Mouse (Mus musculus) liver, embryonic 15.5 days (tissue): ENCODE data around the gene Car9. TPM values are rescaled to one million over a fixed set of nuclear protein-coding genes. Genes with fewer than 3 reads are reported as not detected.

Experiments
- ATAC-seq: fragments of 200-750 bp; cut with Nextera tagmentation; 2 replicates; pipeline ENCODE4 v1.8.0; 2017; ENCODE audit warnings: moderate number of reproducible peaks, mild to moderate bottlenecking, moderate library complexity; ENCODE audit not compliant: insufficient read depth
- H3K27ac ChIP-seq: fragments of 300-500 bp; sonication (generic); replicated peaks from 2 replicates; pipeline ENCODE4 v1.5.1; 2015; ENCODE audit warnings: mild to moderate bottlenecking, inconsistent platforms
- H3K27me3 ChIP-seq: fragments of 300-500 bp; sonication (generic); 2 replicates; pipeline ENCODE4 v1.6.1; 2015; ENCODE audit warnings: mild to moderate bottlenecking, inconsistent platforms
- H3K36me3 ChIP-seq: fragments of 300-500 bp; sonication (generic); replicated peaks from 2 replicates; pipeline ENCODE4 v1.6.1; 2015; ENCODE audit warnings: moderate library complexity, mild to moderate bottlenecking, inconsistent platforms
- H3K4me1 ChIP-seq: fragments of 300-500 bp; sonication (generic); replicated peaks from 2 replicates; pipeline ENCODE4 v1.6.1; 2015; ENCODE audit warnings: inconsistent platforms
- H3K4me2 ChIP-seq: fragments of 300-500 bp; sonication (generic); 2 replicates; pipeline ENCODE4 v1.6.1; 2015; ENCODE audit warnings: moderate library complexity, mild to moderate bottlenecking, inconsistent platforms
- H3K4me3 ChIP-seq: fragments of 300-500 bp; sonication (generic); replicated peaks from 2 replicates; pipeline ENCODE4 v1.5.1; 2015; ENCODE audit warnings: mild to moderate bottlenecking, inconsistent platforms
- H3K9ac ChIP-seq: fragments of 300-500 bp; sonication (generic); 2 replicates; pipeline ENCODE4 v1.6.1; 2015; ENCODE audit warnings: moderate library complexity, mild to moderate bottlenecking, inconsistent platforms
- H3K9me3 ChIP-seq: fragments of 300-500 bp; sonication (generic); replicated peaks from 2 replicates; pipeline ENCODE4 v1.6.1; 2016; ENCODE audit warnings: inconsistent platforms
- WGBS: fragments of 180-500 bp; shearing (Covaris S2); methylation state at CpG from one replicate; pipeline ENCODE4 v1.1.7; 2015; ENCODE audit warnings: mixed read lengths; ENCODE audit not compliant: insufficient replicate concordance; 5-methylcytosine and 5-hydroxymethylcytosine counted together
- polyA plus RNA-seq: library from polyadenylated mRNA; unstranded; fragments of >200 nt; fragmentation: Nextera tagmentation; extraction: Ambion mirVana; gene quantifications from 2 replicates; pipeline ENCODE4 v1.2.1, GENCODE M21; 2015

Gene Car9
- 1.3 and 1.9 TPM in 2 replicates for polyA plus RNA-seq

DNA sequence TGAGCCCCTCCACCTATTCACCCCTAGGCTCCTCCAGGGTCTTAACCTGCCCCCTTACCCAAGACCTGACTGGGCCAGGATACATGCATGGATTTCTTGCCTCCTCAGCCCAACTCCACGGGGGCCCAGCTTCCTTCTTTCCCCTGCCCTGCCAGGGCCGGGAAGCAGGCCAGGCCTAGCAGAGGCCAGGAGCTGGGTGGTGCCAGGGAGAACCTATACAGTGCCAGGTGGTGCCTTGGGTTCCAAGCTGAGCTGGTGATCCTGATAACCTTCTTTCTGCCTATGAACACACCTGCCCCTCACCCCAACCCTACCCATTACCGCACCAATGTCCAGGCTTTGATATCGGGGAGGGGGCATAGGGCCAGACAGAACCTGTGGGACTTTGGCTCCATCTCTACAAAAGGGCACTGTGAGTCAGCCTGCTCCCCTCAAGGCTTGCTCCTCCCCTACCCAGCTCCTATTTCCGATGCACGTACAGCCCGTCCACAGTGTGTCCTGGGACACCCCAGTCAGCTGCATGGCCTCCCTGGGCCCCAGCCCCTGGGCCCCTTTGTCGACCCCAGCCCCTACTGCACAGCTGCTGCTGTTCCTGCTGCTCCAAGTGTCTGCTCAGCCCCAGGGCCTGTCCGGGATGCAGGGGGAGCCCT is at the start of gene Car9:
TSS of gene Car9 (plus strand) at position 431 of the 650 bp plus-strand sequence.
- no peak for ATAC-seq
- Histone ChIP-seq H3K27me3 (peaks cover 24% of the 10 kb centered on the region; the same call in 1 of the 2 replicates), H3K27ac (no peak within 1 kb of the TSS), H3K9me3 (no peaks in the 10 kb centered on the region), H3K9ac (no peak within 1 kb of the TSS), H3K4me1 (peaks cover 27% of the 10 kb centered on the region), H3K4me2 (peak within 1 kb of the TSS; percentile 80), H3K4me3 (0 out of 2 replicates have a peak within 1 kb of the TSS, but pooled peaks have one; percentile 56), H3K36me3 (no peaks in the 10 kb centered on the region)
- WGBS, result 59% methylated on average over 9 of the region's 9 CpGs

DNA sequence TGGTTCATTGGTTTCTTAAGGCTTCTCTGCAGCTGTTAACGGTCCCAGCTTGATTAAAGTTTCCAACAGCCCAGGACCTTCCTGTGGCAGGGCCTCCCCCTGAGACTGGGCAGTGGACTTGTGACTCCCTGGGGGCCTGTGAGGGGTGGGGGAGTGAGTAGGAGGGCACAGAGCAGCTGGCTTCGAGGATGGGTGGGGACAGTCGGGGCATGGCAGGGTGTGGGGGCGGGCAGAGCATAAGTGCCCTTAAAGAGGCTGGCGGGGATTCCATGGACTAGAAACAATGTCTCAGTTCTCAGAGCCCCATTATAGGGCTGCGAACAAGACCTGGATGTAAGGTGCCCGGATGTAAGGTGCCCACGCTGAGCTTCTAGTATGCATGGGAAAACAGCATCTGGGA is 49.6 kb upstream of the Car9 start:
- peaks cover 50% of the 10 kb centered on the region for H3K27me3 ChIP-seq
- no peak overlapping the region for H3K27ac ChIP-seq
- no peaks in the 10 kb centered on the region for H3K9me3 ChIP-seq
- ATAC-seq, result no peak
- no peaks in the 10 kb centered on the region for H3K36me3 ChIP-seq
- no peak overlapping the region for H3K9ac ChIP-seq
- no peaks in the 10 kb centered on the region; the same call in 1 of the 2 replicates for H3K4me1 ChIP-seq
- WGBS, result 26% methylated on average over 8 of the region's 8 CpGs
- H3K4me2 ChIP-seq, result no peak overlapping the region
- H3K4me3 ChIP-seq, result no peak overlapping the region

DNA sequence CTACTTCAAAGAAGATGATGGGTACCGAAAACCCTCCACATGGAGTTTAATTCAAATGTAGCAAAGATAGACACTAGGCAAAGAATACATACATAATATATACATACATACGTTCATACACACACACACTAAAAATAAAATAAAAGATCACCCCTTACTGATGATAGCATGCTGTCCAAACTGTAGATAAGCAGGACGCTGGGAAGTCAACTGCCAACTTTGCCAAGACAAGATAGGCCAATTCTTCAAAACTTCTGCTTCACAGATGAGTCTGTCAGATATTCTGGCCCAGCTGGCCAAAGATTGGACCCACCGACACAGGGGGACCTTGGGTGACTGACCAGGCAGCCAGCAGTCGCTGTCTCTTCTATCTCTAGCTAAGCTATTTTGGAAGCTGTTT is 43.7 kb upstream of the Car9 start:
- 47% methylated on average over 5 of the region's 5 CpGs for WGBS

DNA sequence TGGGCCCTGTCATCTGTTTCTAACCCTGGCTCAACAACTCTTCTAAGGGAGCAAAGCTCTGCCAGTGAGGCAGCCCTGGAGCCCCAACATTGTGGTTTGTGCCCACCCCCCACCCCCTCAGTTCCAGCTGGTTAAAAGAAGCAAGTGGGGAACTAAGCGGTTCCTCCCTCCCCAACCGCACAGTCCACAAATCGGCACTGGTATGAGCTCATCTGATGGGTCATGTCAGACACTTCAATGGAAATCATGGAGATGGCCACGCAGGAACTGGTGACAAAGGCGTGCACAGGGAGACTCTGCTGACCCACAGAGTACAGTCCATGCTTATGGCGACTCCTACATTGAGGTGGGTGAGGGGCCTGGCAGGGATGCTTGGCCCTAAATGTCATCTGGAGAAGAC is 40.8 kb upstream of the Car9 start:
- WGBS, result 43% methylated on average over 6 of the region's 6 CpGs
- H3K27ac ChIP-seq, result no peak overlapping the region

More for the DNA sequence above, 43.7 kb upstream of the Car9 start:
- H3K4me3 ChIP-seq, result no peak overlapping the region
- 0 out of 2 replicates have a peak, but pooled peaks cover 6% of the 10 kb centered on the region for H3K27me3 ChIP-seq
- H3K4me1 ChIP-seq, result no peaks in the 10 kb centered on the region
- no peaks in the 10 kb centered on the region for H3K36me3 ChIP-seq
- no peaks in the 10 kb centered on the region for H3K9me3 ChIP-seq
- ATAC-seq, result no peak
- no peak overlapping the region for H3K4me2 ChIP-seq
- no peak overlapping the region for H3K27ac ChIP-seq
- no peak overlapping the region for H3K9ac ChIP-seq

DNA sequence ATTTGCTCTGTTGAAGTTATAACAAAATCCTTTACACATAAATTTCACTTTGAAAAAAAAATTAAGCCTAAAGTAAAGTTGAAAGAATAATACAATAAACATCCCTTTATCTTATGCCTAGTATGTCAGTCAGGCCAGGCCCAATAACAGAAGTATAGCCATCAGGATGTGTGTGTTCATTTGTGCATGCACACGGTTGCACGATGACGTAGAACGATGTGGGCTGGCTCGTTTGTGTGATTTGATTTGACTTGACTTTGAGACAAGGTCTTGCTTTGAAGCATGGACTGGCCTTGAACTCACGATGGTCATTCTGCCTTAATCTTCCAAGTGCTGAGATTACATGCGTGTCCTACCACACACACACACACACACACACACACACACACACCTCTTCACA is 39.9 kb upstream of the Car9 start:
- WGBS, result 71% methylated on average over 7 of the region's 7 CpGs
- H3K27me3 ChIP-seq, result no peaks in the 10 kb centered on the region
- no peaks in the 10 kb centered on the region for H3K9me3 ChIP-seq
- H3K27ac ChIP-seq, result no peak overlapping the region
- H3K4me3 ChIP-seq, result no peak overlapping the region
- H3K4me1 ChIP-seq, result no peaks in the 10 kb centered on the region
- no peak overlapping the region for H3K4me2 ChIP-seq
- no peak for ATAC-seq
- no peaks in the 10 kb centered on the region for H3K36me3 ChIP-seq
- H3K9ac ChIP-seq, result no peak overlapping the region

More for the DNA sequence above, 40.8 kb upstream of the Car9 start:
- no peak overlapping the region for H3K4me3 ChIP-seq
- no peaks in the 10 kb centered on the region for H3K9me3 ChIP-seq
- H3K27me3 ChIP-seq, result 0 out of 2 replicates have a peak, but pooled peaks cover 4% of the 10 kb centered on the region
- no peak for ATAC-seq
- H3K9ac ChIP-seq, result no peak overlapping the region
- no peaks in the 10 kb centered on the region for H3K4me1 ChIP-seq
- H3K4me2 ChIP-seq, result no peak overlapping the region
- no peaks in the 10 kb centered on the region for H3K36me3 ChIP-seq

DNA sequence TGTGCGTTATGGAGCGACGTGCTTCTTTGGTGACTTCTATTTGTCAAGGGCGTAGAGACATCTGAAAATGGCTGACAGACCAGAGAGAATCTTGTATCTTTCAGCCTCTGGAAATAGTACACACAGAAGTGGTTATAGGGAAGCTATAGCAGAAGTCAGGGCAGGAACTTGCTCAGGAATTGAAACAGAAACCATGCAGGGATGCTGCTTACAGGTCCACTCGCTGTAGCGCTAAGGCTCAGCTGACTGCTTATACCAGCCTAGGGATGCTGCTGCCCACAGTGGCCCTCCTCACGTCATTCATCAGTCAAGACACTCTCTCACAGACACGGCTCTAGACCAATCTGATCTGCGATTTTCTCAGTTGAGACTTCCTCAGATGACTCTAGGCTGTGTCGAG is 36.5 kb upstream of the Car9 start:
- Histone ChIP-seq H3K4me2 (no peak overlapping the region), H3K36me3 (no peaks in the 10 kb centered on the region), H3K9ac (no peak overlapping the region), H3K4me3 (no peak overlapping the region), H3K27me3 (no peaks in the 10 kb centered on the region; the same call in 1 of the 2 replicates), H3K9me3 (no peaks in the 10 kb centered on the region), H3K27ac (no peak overlapping the region), H3K4me1 (no peaks in the 10 kb centered on the region)
- no peak for ATAC-seq
- WGBS, result 77% methylated on average over 10 of the region's 10 CpGs

DNA sequence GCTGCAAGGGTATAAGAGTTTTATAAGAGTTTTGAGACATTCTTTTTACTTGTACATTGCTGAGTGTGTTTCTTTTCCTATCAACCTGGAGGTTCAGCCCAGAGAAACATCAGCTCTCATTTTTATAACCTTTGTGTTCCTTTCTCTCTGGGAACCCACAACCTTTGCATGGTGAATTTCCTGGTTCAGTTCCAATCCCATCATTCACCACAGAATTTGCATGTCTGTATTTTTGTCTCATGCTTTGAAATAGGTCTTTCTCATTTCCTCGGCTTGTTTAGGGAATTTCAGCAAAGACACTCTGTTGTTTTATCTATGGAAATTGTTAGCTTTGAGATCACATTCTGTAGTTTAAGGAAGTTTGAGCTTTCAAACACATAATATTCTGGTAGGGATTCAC is 33.1 kb upstream of the Car9 start:
- no peak for ATAC-seq
- Histone ChIP-seq H3K4me1 (peaks cover 7% of the 10 kb centered on the region), H3K27me3 (no peaks in the 10 kb centered on the region; the same call in 1 of the 2 replicates), H3K4me3 (no peak overlapping the region), H3K36me3 (no peaks in the 10 kb centered on the region), H3K9ac (no peak overlapping the region), H3K4me2 (no peak overlapping the region), H3K9me3 (no peaks in the 10 kb centered on the region), H3K27ac (no peak overlapping the region)
- 40% methylated on average over 1 of the region's 1 CpGs for WGBS

DNA sequence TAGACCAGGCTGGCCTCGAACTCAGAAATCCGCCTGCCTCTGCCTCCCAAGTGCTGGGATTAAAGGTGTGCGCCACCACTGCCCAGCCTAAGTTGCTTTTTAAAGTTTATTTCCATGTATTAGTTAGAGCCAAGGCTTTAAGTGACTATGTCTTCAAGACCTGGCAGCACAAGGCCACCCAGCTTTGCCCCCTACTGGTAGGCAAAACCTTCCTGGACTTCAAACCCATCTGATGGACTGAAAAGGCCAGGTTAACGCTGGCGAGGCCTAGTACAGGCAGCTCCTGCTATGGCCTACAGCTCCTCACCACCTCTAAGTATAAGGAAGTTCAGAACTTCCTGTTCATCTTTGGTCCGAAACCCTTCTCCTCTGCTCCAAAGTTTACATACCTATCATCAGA is 30.2 kb upstream of the Car9 start:
- Histone ChIP-seq H3K4me1 (peaks cover 14% of the 10 kb centered on the region), H3K9me3 (no peaks in the 10 kb centered on the region), H3K4me3 (no peak overlapping the region), H3K27ac (no peak overlapping the region), H3K27me3 (no peaks in the 10 kb centered on the region; the same call in 1 of the 2 replicates), H3K4me2 (no peak overlapping the region), H3K36me3 (no peaks in the 10 kb centered on the region), H3K9ac (no peak overlapping the region)
- no peak for ATAC-seq
- WGBS, result 67% methylated on average over 6 of the region's 6 CpGs

DNA sequence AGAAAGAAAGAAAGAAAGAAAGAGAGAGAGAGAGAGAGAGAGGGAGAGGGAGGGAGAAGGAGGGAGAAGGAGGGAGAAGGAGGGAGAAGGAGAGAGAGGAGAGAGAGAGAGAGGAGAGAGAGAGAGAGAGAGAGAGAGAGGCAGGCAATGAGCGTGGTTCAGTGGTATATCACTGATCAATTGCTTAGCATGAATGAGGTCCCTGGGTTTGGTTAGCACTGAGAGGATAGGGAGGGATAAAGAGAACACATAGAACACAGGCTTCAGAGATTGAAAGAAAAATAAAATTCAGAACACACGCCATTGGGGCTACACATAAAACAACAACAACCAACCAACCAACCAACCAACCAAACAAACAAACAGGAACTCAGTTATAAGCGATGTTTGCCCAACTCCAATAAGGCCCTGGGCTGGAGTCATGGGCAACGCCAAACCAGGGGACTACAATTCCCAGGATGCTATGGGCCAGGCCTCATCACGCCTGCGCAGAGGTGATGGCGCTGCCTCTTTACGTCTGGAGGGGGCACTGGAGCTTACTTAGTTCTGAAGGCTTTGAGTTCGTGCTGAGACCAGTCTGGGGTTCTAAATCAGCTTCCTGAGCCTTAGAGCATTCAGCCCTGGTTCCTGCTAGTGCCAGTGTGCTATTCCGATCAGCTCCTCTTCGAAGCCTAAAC is 28.8 kb upstream of the Car9 start:
- peaks cover 14% of the 10 kb centered on the region for H3K4me1 ChIP-seq
- peaks cover 4% of the 10 kb centered on the region; the same call in 1 of the 2 replicates for H3K27me3 ChIP-seq
- peak overlapping the region; percentile 57 for H3K9ac ChIP-seq
- H3K4me2 ChIP-seq, result peak overlapping the region; percentile 72
- peak overlapping the region; percentile 57; the same call in 1 of the 2 replicates for H3K27ac ChIP-seq
- 9% methylated on average over 11 of the region's 11 CpGs for WGBS
- ATAC-seq, result peak; percentile 86
- H3K9me3 ChIP-seq, result no peaks in the 10 kb centered on the region
- H3K4me3 ChIP-seq, result peak overlapping the region; percentile 57
- no peaks in the 10 kb centered on the region for H3K36me3 ChIP-seq

DNA sequence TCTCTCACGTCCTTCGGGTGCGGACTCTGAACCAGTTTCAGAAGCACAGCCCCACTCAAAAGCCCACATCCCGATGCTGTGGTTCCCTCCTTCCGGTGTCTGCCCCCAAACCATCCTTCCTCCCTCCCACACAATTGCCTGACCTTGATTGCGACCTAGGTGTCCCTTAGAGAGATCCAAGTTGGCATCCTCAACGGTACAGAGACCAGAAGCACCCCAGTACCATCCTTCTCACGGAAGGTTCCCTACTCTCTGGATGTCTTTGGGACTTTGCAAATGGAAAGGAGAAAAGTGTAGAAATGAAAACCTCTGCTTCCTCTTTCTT is 28.3 kb upstream of the Car9 start:
- WGBS, result 26% methylated on average over 8 of the region's 8 CpGs
- peak overlapping the region; percentile 57 for H3K9ac ChIP-seq
- H3K4me3 ChIP-seq, result peak overlapping the region; percentile 57
- no peaks in the 10 kb centered on the region for H3K36me3 ChIP-seq
- peak overlapping the region; percentile 72 for H3K4me2 ChIP-seq
- no peak; the same call in 1 of the 2 replicates for ATAC-seq
- peak overlapping the region; percentile 57; the same call in 1 of the 2 replicates for H3K27ac ChIP-seq
- peaks cover 14% of the 10 kb centered on the region for H3K4me1 ChIP-seq
- H3K9me3 ChIP-seq, result no peaks in the 10 kb centered on the region
- peaks cover 8% of the 10 kb centered on the region; the same call in 1 of the 2 replicates for H3K27me3 ChIP-seq
